ENCODE assay signal across 13 mouse cellular contexts in the genomic region with DNA sequence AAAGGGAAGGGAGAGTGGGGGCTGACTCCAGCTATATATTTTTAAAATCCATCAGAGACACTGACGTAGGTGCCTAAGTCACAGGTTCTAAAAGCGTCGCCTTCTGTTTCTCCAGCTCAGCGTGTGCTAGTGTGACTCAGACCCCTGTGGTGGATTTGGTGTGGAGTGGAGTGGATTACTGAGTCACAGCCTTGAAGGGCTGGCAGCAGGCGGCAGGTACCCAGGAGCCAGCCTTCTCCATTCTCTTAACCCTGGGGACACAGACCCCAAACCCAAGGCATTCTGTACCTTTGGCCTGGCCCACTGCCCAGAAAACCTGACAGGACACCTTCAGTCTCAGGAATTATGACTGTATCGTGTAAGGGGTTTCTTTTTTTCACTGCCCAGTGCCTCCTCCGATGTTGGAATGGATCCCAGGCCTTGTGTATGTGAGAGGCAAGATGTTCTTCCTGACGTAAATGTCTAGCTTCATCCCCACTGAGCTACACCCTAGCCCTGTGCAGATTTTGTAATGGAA. TPM values are rescaled to one million over a fixed set of nuclear protein-coding genes. Genes with fewer than 3 reads are reported as not detected.
DNase-seq lines count a peak whose midpoint lies in the region; ATAC-seq lines count a peak whose summit lies in the region.
"Had no signal": no experiment of that assay in that cellular context is flagged by ENCODE, and none has a peak within 500 bp of the region (broad histone marks: within the 10 kb centered on the region; RNA-seq: fewer than 3 reads in every experiment).

No protein-coding gene starts in this region.

- H3K4me3 ChIP-seq in forebrain, embryonic 13.5 days, result no peak overlapping the region
- H3K4me3 ChIP-seq: megakaryocyte, embryonic 14.5 days had no signal

- no peak overlapping the region for H3K27ac ChIP-seq in forebrain, embryonic 13.5 days

- no peak overlapping the region for H3K4me2 ChIP-seq in forebrain, embryonic 13.5 days

- 87% methylated on average over 8 of the region's 8 CpGs for WGBS in forebrain, embryonic 13.5 days

- H3K4me1 ChIP-seq in forebrain, embryonic 13.5 days, result no peaks in the 10 kb centered on the region

- ATAC-seq in forebrain, embryonic 13.5 days, result no peak

- H3K9ac ChIP-seq in forebrain, embryonic 13.5 days, result no peak overlapping the region

- no peaks in the 10 kb centered on the region for H3K27me3 ChIP-seq in forebrain, embryonic 13.5 days
- H3K27me3 ChIP-seq: megakaryocyte, embryonic 14.5 days had no signal

- DNase-seq in adrenal gland, postnatal 14 days, result peak; percentile 13
- no peak for DNase-seq in adrenal gland, postnatal 4 days (ENCODE audit: low spot score in 2 of 2)
- peak; percentile 91 for DNase-seq in right cerebral cortex, adult 18-20 months
- no peak for DNase-seq in right cerebral cortex, postnatal 4 days
- DNase-seq in frontal cortex, postnatal 36 days (ENCODE audit: low spot score in 2 of 2), result peak; percentile 78 to 85
- peak; percentile 70 to 85 for DNase-seq in right cerebral cortex, postnatal 36 days (ENCODE audit: low spot score in 2 of 2)
- DNase-seq in thymus, postnatal 10 days (ENCODE audit: low spot score in 2 of 2), result no peak
- DNase-seq: adrenal gland, postnatal 10 days; embryo, embryonic 11 days; gastrocnemius, postnatal 36 days; kidney, adult 18-20 months had no signal

- H3K9me3 ChIP-seq in forebrain, embryonic 13.5 days (replicated peaks), result no peaks in the 10 kb centered on the region
- H3K9me3 ChIP-seq: megakaryocyte, embryonic 14.5 days had no signal

- H3K36me3 ChIP-seq in forebrain, embryonic 13.5 days (ENCODE audit: poor library complexity, severe bottlenecking), result peaks cover 98% of the 10 kb centered on the region

RNA-seq across cellular contexts. Expression of a gene that starts 31.2 kb away (rescaled TPM):
- total RNA-seq in adrenal gland, postnatal 14 days (2021), result 188 and 193 TPM in 2 replicates
- total RNA-seq in adrenal gland, postnatal 4 days (2021), result 100 to 1,000 TPM; 141 to 142 TPM
- polyA plus RNA-seq in forebrain, embryonic 13.5 days (2015; fragmentation: Nextera tagmentation; extraction: Ambion mirVana), result 139 and 144 TPM in 2 replicates

Comparison
In these comparisons a context has a peak if more than half of its experiments do, and no peak if none do; other contexts are left out.
1. DNase-seq: peak in adrenal gland, postnatal 14 days (single experiment), right cerebral cortex, adult 18-20 months (single experiment), frontal cortex, postnatal 36 days (2 of 2) and right cerebral cortex, postnatal 36 days (2 of 2); none in adrenal gland, postnatal 4 days (0 of 2), right cerebral cortex, postnatal 4 days (single experiment) and thymus, postnatal 10 days (0 of 2).